Mouse (Mus musculus) kidney, postnatal 0 days (tissue): Measurements from ENCODE around the gene Naa50. TPM values are rescaled to one million over a fixed set of nuclear protein-coding genes. Genes with fewer than 3 reads are reported as not detected.

Experiments
- ATAC-seq: fragments of 200-750 bp; cut with Nextera tagmentation; replicated peaks from 2 replicates; pipeline ENCODE4 v1.8.0; 2017; ENCODE audit warnings: low read depth, moderate number of reproducible peaks, moderate TSS enrichment, moderate library complexity; ENCODE audit not compliant: low FRiP score
- DNase-seq: peaks from one replicate; pipeline ENCODE4 v3.0.0-alpha.2; 2016; ENCODE audit warnings: low spot score
- H3K27ac ChIP-seq: fragments of 300-500 bp; sonication (generic); 2 replicates; pipeline ENCODE4 v1.5.1; 2014; ENCODE audit warnings: mild to moderate bottlenecking
- H3K27me3 ChIP-seq: fragments of 300-500 bp; sonication (generic); 2 replicates; pipeline ENCODE4 v1.6.1; 2014; ENCODE audit warnings: low read length, mixed read lengths; ENCODE audit not compliant: insufficient read depth
- H3K36me3 ChIP-seq: fragments of 300-500 bp; sonication (generic); 2 replicates; pipeline ENCODE4 v1.6.1; 2014; ENCODE audit warnings: low read length, mixed read lengths; ENCODE audit not compliant: insufficient read depth
- H3K4me1 ChIP-seq: fragments of 300-500 bp; sonication (generic); replicated peaks from 2 replicates; pipeline ENCODE4 v1.6.1; 2014; ENCODE audit warnings: antibody characterized with exemption, low read length, mixed read lengths; ENCODE audit not compliant: insufficient read depth
- H3K4me2 ChIP-seq: fragments of 300-500 bp; sonication (generic); 2 replicates; pipeline ENCODE4 v1.6.1; 2014; ENCODE audit warnings: mild to moderate bottlenecking, low read length, moderate library complexity, mixed read lengths
- H3K4me3 ChIP-seq: fragments of 300-500 bp; sonication (generic); replicated peaks from 2 replicates; pipeline ENCODE4 v1.5.1; 2014; ENCODE audit warnings: low read depth, low read length
- H3K9ac ChIP-seq: fragments of 300-500 bp; sonication (generic); 2 replicates; pipeline ENCODE4 v1.6.1; 2014; ENCODE audit warnings: low read depth, low read length
- H3K9me3 ChIP-seq: fragments of 300-500 bp; sonication (generic); replicated peaks from 2 replicates; pipeline ENCODE4 v1.6.1; 2016; ENCODE audit warnings: low read length, inconsistent platforms, mixed read lengths
- CTCF ChIP-seq: IDR thresholded peaks from 2 replicates; pipeline ENCODE4 v1.5.1; 2016; ENCODE audit warnings: antibody characterized with exemption, low read depth, mild to moderate bottlenecking, moderate library complexity
- WGBS: fragments of 180-500 bp; shearing (Covaris S2); extraction: QIAGEN DNeasy Blood & Tissue Kit; methylation state at CpG from one replicate; pipeline ENCODE4 v1.1.7; 2014; 5-methylcytosine and 5-hydroxymethylcytosine counted together
- polyA plus RNA-seq: library from polyadenylated mRNA; unstranded; fragments of >200 nt; fragmentation: Nextera tagmentation; extraction: Ambion mirVana; gene quantifications from 2 replicates; pipeline ENCODE4 v1.2.1, GENCODE M21; 2015

Naa50 gene
- polyA plus RNA-seq, 1 experiment from 2014 or later: 72.8 TPM

GRCm38 (mm10) chr16:44138979-44139535 lies 573 bp upstream of the Naa50 start:
- peak overlapping the region; percentile 88 for H3K9ac ChIP-seq
- WGBS: under 1% methylated on average over 25 of the region's 25 CpGs
- peak; percentile 98 for DNase-seq
- TF ChIP-seq CTCF: no peak
- H3K9me3 ChIP-seq: no peaks in the 10 kb centered on the region
- H3K27ac ChIP-seq: peak overlapping the region; percentile 98
- H3K27me3 ChIP-seq: no peaks in the 10 kb centered on the region
- peak; percentile 82 for ATAC-seq
- peak overlapping the region; percentile 90 for H3K4me2 ChIP-seq
- peak overlapping the region; percentile 95 for H3K4me3 ChIP-seq
- H3K36me3 ChIP-seq: no peaks in the 10 kb centered on the region
- H3K4me1 ChIP-seq: 0 out of 2 replicates have a peak, but pooled peaks cover 6% of the 10 kb centered on the region

GRCm38 (mm10) chr16:44140186-44140787 lies 657 bp downstream of the Naa50 start:
- Histone ChIP-seq H3K4me3 (peak overlapping the region; percentile 95), H3K27ac (peak overlapping the region; percentile 98), H3K36me3 (no peaks in the 10 kb centered on the region), H3K4me1 (0 out of 2 replicates have a peak, but pooled peaks cover 6% of the 10 kb centered on the region), H3K27me3 (no peaks in the 10 kb centered on the region), H3K9me3 (no peaks in the 10 kb centered on the region), H3K4me2 (peak overlapping the region; percentile 90), H3K9ac (peak overlapping the region; percentile 88)
- peak; percentile 66 for TF ChIP-seq CTCF
- under 1% methylated on average over 38 of the region's 44 CpGs for WGBS
- peak; percentile 57 for ATAC-seq
- peak; percentile 94 for DNase-seq

DNA sequence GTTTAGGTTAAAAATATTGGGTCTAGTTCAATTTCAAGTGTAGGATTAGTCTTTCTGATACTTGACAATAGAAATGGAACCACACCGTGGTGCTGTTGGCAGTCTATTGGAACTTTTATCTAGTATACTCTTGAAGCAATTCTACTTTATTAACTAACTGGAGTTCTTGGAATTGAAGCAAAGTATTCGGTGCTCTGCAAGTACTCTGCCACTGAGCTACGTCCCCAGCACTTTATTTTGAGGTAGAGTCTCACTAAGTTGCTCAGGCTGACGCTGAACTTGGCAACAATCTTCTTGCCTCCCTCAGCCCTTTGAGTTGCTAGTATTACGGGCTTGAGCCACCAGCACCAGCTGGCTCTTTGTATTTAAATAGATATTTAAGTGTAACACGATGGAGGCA lies 1.9 kb downstream of the Naa50 start:
- DNase-seq: peak; percentile 21
- TF ChIP-seq CTCF: no peak
- 0 out of 2 replicates have a peak overlapping the region, but pooled peaks have one; percentile 0 for H3K27ac ChIP-seq

GRCm38 (mm10) chr16:44149002-44149767 lies 9.6 kb downstream of the Naa50 start:
- no peak overlapping the region for H3K27ac ChIP-seq
- no peak overlapping the region for H3K4me3 ChIP-seq
- H3K36me3 ChIP-seq: no peaks in the 10 kb centered on the region
- H3K9me3 ChIP-seq: no peaks in the 10 kb centered on the region
- H3K27me3 ChIP-seq: no peaks in the 10 kb centered on the region
- DNase-seq (no peak), ATAC-seq (no peak)
- no peaks in the 10 kb centered on the region for H3K4me1 ChIP-seq
- WGBS: 78% methylated on average over 1 of the region's 1 CpGs
- TF ChIP-seq CTCF: peak; percentile 58; the same call in 1 of the 2 replicates
- no peak overlapping the region for H3K9ac ChIP-seq
- H3K4me2 ChIP-seq: no peak overlapping the region

More for the DNA sequence above, 1.9 kb downstream of the Naa50 start:
- ATAC-seq: no peak
- Histone ChIP-seq H3K36me3 (no peaks in the 10 kb centered on the region), H3K27me3 (no peaks in the 10 kb centered on the region), H3K4me1 (0 out of 2 replicates have a peak, but pooled peaks cover 6% of the 10 kb centered on the region), H3K9me3 (no peaks in the 10 kb centered on the region), H3K4me2 (peak overlapping the region; percentile 90), H3K9ac (no peak overlapping the region), H3K4me3 (peak overlapping the region; percentile 95; the same call in 1 of the 2 replicates)
- 36% methylated on average over 6 of the region's 6 CpGs for WGBS

- Histone ChIP-seq H3K9me3 (no peaks in the 10 kb centered on the region), H3K27me3 (no peaks in the 10 kb centered on the region), H3K36me3 (peaks cover 6% of the 10 kb centered on the region; the same call in 1 of the 2 replicates), H3K4me1 (no peaks in the 10 kb centered on the region), H3K9ac (no peak overlapping the region), H3K4me3 (no peak overlapping the region), H3K4me2 (no peak overlapping the region), H3K27ac (no peak overlapping the region)
- DNase-seq (no peak), ATAC-seq (no peak)
- peak; percentile 22; the same call in 1 of the 2 replicates for TF ChIP-seq CTCF
- WGBS: 73% methylated on average over 6 of the region's 6 CpGs
Measured at GRCm38 (mm10) chr16:44154497-44155057, 14.9 kb downstream of the Naa50 start.

DNA sequence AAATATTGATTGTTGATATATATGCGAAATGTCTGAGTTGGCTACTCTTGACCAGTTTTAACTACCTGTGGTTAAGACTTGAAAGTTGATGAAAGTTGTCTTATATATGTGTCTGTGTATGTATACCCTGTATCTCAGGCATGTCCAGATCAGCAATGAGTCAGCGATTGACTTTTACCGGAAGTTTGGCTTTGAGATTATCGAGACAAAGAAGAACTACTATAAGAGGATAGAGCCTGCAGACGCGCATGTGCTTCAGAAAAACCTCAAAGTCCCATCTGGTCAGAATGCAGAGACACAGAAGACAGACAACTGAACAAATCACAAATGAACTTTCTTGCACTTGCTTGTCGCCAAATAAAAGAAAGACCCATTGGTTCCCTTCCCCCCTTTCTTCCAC lies 19.7 kb downstream of the Naa50 start:
- H3K4me2 ChIP-seq: no peak overlapping the region
- no peak for DNase-seq
- WGBS: 92% methylated on average over 7 of the region's 7 CpGs
- no peak overlapping the region for H3K4me3 ChIP-seq
- no peaks in the 10 kb centered on the region for H3K27me3 ChIP-seq
- H3K27ac ChIP-seq: no peak overlapping the region
- no peaks in the 10 kb centered on the region for H3K4me1 ChIP-seq
- ATAC-seq: no peak
- TF ChIP-seq CTCF: no peak
- H3K9me3 ChIP-seq: no peaks in the 10 kb centered on the region
- peaks cover 6% of the 10 kb centered on the region; the same call in 1 of the 2 replicates for H3K36me3 ChIP-seq
- H3K9ac ChIP-seq: no peak overlapping the region
